Mouse (Mus musculus) cerebellum, adult 18-20 months (tissue): ENCODE data around the gene Fggy.

Source experiments
- DNase-seq, 2 experiments: peaks; one replicate each; pipeline ENCODE4 v3.0.0; 2021

The Fggy gene

DNA sequence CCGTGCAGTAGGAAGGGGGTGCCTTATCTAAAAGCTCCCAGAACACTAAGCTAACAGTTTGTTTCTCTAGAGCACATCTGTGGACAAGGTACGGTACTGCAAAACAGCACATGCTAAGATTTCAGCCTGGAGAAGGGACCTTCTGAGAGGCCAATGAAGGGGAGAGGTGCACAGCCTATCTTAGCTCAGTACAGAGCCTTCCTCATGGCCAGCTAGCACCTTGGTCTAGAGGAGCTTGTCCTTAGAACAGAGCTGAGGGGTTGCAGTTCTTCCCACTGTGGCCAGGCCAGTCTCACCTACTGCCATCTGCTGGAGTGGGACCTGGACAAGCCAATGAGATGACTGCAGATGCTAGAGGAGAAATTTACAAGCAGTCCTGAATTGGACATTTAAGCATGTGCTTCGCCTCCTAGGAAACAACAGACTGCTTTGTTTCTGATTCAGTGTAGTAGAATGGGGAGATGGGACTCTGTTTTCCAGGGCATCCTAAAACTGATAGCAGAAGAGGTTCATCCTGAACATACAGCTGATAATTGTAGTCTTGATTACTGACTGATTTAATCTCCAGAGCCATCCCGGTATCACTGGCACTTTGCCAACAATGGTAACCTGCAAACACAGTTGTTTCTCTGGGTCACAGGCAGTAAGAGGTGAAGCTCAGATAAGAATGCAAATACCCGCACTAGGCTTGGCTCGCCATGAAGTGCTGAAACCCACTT lies 305.6 kb downstream of the Fggy start:
- peak; percentile 5 to 9 for DNase-seq

DNA sequence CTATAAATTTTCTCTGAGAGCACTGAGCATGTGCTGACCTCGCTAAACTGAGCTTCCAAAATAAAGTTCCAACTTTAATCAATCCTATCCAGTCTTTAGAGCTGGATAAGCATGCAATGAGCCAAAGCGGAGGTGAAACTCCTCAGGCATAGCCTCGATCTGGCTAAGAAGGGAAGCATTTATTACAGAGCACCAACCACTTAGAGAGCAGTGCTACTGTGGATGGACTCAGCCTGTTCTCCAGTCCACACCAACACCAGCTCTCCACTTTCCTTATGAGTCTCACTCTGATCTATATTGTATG lies 306.1 kb downstream of the Fggy start:
- no peak for DNase-seq

DNA sequence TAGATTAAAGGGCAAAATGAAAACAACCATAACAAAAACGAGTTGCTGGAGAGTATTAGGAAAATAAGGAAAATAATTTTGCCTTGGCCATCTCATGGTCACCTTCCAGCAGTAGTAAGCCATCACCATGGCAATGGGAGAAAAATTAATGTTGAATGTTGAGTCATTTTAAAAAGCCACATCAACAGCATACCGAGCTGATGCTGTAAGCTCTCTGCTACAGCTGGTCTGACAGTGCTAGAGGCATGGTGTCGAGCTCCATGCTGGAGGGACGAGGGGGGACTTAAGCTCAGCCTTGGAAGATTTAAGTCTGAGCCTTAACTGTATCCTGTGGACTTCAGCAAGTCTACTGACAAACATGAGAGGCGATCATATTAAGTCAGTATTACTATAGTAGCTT lies 307.9 kb downstream of the Fggy start:
- no peak for DNase-seq

DNA sequence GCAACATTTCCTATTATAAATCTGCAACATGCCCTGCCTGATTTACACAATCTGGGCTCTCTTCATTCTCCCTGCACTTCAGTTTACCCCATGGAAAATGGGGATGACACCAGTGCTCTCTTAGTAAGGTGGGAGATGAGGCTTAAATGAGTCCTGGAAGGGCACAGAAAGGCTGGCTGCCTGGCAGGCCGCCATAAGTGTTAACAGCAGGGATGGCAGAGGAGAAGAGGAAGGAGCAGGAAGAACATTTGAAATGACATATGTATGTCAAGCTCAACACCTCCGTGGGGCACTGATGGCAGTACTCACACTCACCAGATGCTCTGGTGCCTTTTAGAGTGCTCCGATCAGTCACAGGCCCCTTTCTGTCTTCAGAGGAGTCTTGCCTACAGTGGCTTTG lies 308.6 kb downstream of the Fggy start:
- peak in 1 of 2 experiments; percentile 13 for DNase-seq

DNA sequence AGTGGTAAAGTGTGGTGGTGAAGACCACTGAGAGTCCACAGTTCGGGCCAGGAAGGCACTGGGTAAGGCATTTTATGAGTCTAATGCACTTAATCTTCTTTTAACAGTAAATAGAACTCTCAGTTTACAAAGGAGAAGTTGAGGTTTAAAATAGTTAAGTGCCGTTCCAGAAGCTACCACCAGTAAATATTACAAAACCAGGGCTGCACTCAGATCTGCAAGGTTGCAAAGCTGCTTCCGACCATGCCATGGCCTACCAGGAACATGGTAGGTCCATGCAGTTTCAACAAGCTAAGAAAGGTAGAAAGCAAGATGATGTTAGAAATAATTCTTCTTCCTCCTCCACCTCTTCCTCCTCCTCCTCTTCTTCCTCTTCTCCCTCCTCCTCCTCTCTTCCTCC lies 309.8 kb downstream of the Fggy start:
- DNase-seq, result no peak

GRCm38 (mm10) chr4:95868348-95868747 lies 311.0 kb downstream of the Fggy start:
- DNase-seq, result no peak

GRCm38 (mm10) chr4:95871216-95871881 lies 314.0 kb downstream of the Fggy start:
- DNase-seq, result peak; percentile 38 to 65

DNA sequence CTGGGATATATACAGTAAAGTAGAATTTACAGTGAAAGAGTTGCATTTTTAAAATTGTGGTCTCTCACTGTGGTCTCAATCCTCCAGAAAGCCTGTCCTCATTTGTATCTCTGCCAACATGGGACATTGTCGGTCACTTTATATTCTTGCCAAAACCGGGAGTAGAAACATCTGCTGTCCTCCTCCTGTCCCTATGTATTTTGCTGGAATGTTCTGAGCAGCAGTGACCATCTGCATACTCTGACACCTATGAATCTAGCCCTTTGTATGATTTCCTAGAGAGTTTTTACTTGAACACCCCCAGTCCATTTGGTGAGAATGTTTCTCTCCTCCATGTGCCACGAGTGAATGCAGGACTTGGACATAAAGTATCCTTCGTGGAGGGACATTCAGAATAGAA lies 318.6 kb downstream of the Fggy start:
- no peak for DNase-seq

- no peak for DNase-seq
Observed at GRCm38 (mm10) chr4:95877436-95877835, 320.1 kb downstream of the Fggy start.

DNA sequence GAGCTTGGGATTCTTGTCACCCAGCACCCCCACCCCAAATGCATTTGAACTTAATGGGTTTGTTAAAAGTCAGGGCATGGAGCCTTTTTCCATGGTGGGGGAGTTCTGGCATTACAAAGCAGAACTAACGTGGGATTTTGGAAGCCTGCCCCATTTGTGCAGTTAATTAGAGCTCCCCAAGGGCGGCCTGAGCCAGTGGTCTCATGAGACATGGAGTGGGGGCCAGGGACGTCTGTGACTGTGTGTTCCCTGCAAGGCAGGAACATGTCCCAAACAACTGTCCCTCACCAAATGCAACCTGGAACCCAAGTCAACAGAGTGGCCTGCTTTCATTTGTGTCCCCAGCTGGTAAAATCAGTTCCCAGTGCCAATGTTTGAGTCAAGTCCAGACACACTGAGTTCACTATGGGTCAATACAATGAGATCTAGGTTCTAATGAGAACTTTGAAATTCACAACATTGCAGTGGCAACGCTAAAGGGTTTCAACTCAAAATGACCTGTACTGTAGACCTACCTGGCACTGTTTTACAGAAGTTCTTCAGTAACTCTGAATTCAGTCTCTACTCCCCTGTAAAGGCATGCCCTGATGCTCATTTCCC lies 324.5 kb downstream of the Fggy start:
- DNase-seq, result no peak

DNA sequence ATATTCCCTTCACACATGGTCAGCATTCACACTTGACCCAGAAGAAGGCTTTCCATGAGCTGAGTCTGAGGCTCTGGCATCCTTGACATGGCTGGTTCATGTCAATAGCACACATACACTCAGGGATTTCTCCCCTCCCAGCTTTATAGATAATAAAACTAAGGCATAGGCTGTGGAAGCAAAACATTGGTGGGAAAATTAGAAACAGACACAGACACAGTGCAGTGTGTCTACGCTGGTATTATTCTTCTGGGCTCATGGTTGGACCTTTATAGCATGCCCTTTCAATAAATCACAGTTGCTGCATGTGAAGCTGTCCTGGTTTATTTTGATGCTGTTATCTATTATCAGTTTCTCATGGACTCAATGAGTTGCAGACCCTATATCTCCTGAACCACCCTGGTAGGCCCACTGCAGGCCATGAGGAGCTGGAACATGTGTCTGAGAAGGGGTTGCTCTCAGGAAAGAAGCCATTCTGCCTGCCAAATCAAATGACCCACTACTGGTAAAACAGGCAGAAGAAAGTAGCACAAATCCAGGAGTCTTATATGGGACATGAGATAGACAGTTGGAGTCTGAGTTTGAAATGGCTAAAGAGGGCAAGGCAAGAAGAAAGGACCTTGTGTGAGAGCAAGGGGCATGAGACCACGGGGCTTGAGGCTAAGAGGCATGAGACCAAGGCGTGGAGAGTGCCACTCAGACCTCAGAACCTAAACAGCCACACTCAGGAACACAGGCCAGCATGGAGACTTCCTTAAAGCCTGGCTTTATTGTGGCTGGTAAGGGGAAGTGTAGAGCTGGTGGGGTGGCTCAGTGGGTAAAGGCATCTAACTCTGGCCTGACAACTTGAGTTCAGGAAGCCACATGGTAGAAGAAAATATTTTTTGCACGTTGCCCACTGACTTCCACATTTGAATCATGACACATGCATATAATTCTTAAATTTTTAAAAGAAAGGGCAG lies 327.2 kb downstream of the Fggy start:
- DNase-seq, result no peak

DNA sequence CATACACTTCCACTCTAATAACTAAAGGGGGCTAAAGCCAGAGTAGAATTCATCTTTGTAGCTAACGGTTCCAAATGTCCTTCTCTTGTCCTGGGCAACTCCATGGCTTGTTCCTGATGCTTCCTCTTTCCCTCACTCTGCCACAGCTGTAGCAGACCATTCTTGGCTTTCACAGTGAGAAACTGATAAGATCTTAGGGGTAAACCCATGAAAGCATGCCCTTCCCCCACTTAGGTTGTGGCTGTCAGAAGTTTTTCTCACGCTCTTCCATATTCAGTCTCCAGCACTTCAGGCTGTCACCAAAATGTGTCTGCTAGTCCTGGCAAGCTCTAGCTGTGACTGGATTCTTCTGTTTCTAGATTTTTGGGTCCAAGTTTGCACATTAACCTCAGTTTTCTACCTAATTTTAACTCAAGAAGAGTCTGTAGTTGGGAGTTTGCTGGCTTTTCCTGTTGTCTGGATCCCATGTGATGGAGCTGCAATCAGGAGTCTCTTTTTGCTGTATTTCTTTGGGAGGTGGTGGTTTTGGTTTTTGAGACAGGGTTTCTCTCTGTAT lies 338.0 kb downstream of the Fggy start:
- DNase-seq, result no peak

DNA sequence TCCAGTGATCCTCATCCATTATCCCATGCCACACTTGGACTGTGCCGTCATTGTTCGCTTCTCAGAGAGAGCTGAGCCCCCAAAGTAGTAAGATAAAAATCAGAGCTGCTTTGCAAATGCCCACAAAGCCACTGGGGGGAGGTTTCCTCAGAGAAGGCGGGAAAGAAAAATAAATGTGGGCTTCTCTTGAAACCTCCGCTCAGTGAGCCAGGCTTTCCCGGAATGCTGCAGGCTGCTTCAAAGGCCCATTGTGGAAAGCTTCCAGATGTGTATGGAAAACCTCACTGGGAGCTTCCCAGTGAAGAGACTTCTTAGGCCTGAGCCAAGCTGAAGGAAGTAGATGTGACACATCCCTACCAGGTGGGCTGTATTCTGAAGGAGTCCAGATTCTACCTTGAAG lies 339.3 kb downstream of the Fggy start:
- no peak for DNase-seq

DNA sequence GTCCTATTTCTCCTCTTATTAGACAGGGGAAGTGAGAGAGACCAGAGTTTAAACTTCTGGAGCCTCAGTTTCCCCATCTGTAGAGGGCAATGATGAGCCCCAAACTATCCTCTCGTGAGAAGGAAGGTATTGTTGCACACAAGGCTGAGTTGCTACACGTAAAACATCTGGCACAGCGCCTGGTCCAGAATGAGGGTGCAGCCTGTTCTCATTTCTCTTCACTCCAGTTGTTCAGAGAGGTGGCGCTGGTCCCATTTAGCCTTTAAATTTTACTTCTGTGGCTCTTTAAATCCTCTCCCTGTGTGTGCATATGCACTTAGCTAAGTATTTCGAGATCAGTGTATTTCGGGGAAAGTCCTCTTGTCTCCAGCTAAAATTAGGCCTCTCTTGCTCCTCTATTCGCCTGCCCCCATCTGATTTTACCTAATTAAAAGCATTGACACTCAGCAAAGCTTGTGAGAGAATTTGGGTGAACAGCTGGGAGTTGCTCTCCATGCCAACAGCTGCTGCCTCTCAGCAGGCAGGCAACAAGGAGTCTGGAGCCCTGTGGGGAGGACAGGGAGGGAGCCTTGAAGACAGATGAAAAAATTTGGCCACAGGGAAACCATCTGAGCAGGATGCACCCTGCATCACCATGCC lies 340.0 kb downstream of the Fggy start:
- DNase-seq, result no peak

DNA sequence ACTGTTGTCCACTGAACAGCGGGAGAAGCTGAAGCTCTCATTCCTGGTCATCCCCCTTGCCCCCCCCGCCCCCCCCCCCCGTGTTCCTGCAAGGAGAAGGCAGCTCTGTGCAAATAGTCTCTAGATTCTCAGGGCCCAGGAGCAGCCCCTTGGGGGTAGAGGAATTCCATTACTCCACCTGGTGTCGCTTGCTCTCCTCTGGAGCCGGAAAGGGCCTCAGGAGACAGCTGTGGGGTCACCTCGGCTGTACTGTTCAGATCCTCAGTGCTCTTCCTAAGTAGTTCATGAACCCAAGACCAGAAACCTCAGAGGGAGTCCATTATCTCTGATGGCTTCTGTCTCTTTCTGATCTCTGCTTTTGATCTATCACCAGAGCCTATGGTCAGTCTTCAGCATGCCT lies 341.4 kb downstream of the Fggy start:
- no peak for DNase-seq

DNA sequence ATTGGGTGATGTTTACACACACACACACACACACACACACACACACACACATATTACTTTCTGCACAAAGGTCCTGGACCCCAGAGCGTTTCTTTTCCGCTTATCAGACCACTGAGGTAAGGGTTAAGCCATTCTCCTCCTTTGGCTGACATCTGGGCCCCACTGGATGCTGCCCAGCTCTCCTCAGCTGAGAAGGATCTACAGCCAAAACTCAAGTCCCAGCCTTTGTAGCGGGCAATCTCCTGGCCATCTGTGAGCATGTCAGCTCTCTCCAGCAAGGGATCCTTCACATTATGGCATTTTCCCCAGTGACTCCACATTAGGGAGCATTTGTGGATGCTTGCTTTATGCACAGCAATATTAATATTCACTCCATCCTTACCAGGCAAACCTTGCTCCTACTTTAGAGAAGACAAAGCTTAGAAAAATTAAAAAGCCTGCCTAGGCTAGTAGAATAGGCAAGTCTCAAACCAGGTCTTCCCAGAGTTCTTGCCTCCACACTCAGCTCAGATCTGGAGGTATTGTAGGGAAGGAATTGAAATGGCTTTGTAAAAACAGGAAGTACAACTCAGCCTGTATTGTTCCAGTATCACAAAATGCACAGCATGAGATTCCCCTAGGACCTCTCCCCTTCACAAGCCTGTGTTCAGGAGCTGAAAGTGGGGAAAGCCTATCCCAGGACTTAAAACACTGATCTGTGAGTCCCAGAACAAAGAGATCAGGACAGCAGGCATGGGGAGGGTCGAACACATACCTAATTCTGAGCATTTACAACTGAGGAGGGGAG lies 342.8 kb downstream of the Fggy start:
- DNase-seq, result no peak

DNA sequence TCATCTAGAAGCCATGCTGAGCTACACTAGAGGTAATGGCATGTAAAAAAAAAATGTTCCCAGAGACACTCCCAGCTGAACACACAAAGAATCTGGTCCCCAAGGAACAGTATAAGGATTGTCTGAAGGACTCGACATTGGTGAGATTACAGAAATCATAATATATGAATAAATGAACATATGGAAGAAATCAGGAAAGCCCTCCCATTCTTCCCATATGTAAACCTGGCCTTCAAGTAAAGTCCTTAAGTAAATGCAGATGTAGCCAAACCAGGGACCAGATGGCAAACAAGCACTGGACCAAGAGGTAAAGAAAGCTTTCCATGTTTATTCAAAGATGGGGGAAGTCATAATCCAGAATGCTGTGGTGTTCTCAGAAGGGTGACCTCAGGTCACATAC lies 343.5 kb downstream of the Fggy start:
- DNase-seq, result no peak

DNA sequence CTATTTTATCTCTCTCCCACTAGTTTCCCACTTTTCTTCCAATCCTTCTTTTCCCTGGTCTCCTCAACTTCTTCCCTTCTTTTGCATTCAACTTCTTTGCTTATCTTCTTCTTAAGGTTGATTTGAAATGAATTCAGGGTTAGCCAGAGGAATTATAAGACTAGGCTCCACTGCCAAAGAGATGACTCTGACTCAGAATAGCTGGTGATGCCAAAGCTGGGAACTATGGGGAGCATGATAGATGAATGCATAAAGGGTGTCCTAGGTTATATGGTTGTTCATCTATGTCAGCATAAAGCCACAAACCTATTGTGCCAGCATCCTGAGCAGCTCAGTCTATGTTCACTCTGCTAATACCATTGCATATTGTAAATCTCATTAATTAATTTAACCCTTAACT lies 348.8 kb downstream of the Fggy start:
- DNase-seq, result no peak

DNA sequence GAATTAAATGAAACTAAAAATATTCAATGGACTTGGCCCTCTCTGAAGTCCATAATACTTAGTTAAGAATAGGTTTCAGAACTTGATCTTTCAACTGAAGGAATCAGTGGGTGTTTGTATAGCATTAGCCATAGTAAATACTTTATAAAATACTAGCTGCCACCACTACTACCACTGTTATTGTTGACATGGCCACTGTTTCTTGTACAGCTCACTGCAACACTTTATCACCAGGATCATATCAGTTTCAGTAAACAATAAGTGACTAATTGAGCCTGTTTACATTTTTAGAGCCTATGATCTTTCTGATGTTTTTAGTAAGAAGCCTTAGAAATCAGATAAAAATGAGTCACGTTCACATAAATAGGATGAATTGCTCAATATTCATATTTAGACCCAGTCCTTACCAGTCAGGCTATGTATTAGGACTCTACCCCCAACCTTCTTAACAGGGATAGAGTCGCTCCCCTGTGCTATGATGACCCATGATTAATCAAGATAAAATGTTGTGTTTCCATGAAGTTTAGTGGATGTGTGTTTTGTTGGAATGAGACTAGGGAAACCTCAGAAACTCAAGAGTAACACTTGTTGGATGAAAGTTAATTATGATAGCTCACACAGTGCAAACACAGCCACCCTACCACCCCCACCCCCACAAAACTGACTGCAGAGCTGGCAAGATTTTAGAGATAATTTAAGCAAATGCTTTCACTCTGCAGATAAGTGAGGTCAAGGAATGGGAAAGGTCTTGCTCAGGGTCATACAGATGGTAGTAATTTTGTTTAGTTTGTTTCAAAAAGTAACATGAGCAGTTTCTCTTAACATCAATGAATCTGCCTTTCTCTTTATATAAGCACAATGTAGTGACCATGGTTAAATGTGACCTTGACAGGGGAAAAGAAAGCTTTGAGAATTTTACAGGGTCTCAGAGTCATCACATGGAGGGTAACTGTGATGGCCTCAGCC lies 352.7 kb downstream of the Fggy start:
- no peak for DNase-seq

- no peak for DNase-seq
Observed at GRCm38 (mm10) chr4:95913026-95913425, 355.7 kb downstream of the Fggy start.
